Mouse (Mus musculus): ENCODE measurements around the gene Mcu.

DNA sequence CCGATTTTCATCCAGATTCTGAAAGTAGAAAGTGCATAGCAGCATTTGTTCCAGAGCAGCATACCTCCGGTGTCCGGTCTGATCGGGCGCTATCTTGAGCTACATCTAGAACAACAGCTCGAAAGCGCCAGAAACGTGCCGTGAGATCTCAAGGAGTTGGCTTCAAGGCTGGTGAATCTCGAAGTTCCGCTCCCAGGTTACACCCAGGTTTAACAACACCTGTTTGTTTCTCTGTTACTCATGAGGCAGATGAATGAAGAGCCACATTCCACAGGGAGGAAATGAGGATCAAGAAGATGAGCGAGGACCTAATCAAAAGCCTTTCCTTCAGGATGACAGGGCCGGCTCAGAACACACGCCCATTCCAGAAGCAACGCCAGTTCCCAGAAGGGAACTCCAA lies 29.7 kb downstream of the Mcu start:
- TF ChIP-seq TCF12 (IDR thresholded peaks at IDR 0.05; ENCODE audit: low read depth, low read length), result no peak
- TF ChIP-seq POLR2A (IDR thresholded peaks at IDR 0.05; ENCODE audit: low read depth, low read length), result no peak
- TF ChIP-seq RAD21 (IDR thresholded peaks at IDR 0.05; ENCODE audit: low read depth, low read length), result no peak
- TF ChIP-seq MYC (IDR thresholded peaks at IDR 0.05; ENCODE audit: low read depth, low read length), result no peak
- no peak for TF ChIP-seq E2F4 (IDR thresholded peaks at IDR 0.05; ENCODE audit: insufficient replicate concordance, low read depth, low read length)
- no peak for TF ChIP-seq CTCF (conservative IDR thresholded peaks at IDR 0.05 in 1 of 2, IDR thresholded peaks at IDR 0.05 in 1 of 2; ENCODE audit: low read depth in 2 of 2, low read length in 2 of 2)
- TF ChIP-seq UBTF (IDR thresholded peaks at IDR 0.05; ENCODE audit: low read depth, low read length), result no peak
- no peak for TF ChIP-seq JUN (IDR thresholded peaks at IDR 0.05; ENCODE audit: insufficient read depth, low read depth, low read length)
- no peak for TF ChIP-seq SMC3 (IDR thresholded peaks at IDR 0.05; ENCODE audit: low read depth, low read length)
- TF ChIP-seq GABPA (IDR thresholded peaks at IDR 0.05; ENCODE audit: insufficient replicate concordance, low read depth, low read length), result no peak
